Mouse (Mus musculus) midbrain, postnatal 0 days (tissue): ENCODE results near the gene Ankar. TPM values are rescaled to one million over a fixed set of nuclear protein-coding genes. Genes with fewer than 3 reads are reported as not detected.
A peak's percentile ranks its signal among the peaks of the same experiment; 100 is the strongest.

Experiments
- ATAC-seq: fragments of 200-750 bp; cut with Nextera tagmentation; 2 replicates; pipeline ENCODE4 v1.8.0; 2017; ENCODE audit warnings: moderate number of reproducible peaks, mild to moderate bottlenecking, moderate TSS enrichment, moderate library complexity; ENCODE audit not compliant: low FRiP score
- DNase-seq: peaks from one replicate; pipeline ENCODE4 v3.0.0-alpha.2; 2015; ENCODE audit warnings: low spot score
- H3K27ac ChIP-seq: fragments of 300-500 bp; sonication (generic); 2 replicates; pipeline ENCODE4 v1.5.1; 2014; ENCODE audit warnings: low read depth, mild to moderate bottlenecking, low read length, mixed read lengths
- H3K27me3 ChIP-seq: fragments of 300-500 bp; sonication (generic); 2 replicates; pipeline ENCODE4 v1.6.1; 2014; ENCODE audit warnings: low read length, control low read depth, mixed read lengths; ENCODE audit not compliant: insufficient read depth
- H3K36me3 ChIP-seq: fragments of 300-500 bp; sonication (generic); 2 replicates; pipeline ENCODE4 v1.6.1; 2014; ENCODE audit warnings: low read length, control low read depth, mixed read lengths; ENCODE audit not compliant: insufficient read depth
- H3K4me1 ChIP-seq: fragments of 300-500 bp; sonication (generic); 2 replicates; pipeline ENCODE4 v1.6.1; 2014; ENCODE audit warnings: mild to moderate bottlenecking, control low read depth, antibody characterized with exemption, low read length, mixed read lengths; ENCODE audit not compliant: insufficient read depth
- H3K4me2 ChIP-seq: fragments of 300-500 bp; sonication (generic); 2 replicates; pipeline ENCODE4 v1.6.1; 2014; ENCODE audit warnings: low read depth, mild to moderate bottlenecking, low read length, mixed read lengths; ENCODE audit not compliant: poor library complexity, severe bottlenecking
- H3K4me3 ChIP-seq: fragments of 300-500 bp; sonication (generic); 2 replicates; pipeline ENCODE4 v1.5.1; 2014; ENCODE audit warnings: low read depth, mild to moderate bottlenecking, low read length, moderate library complexity
- H3K9ac ChIP-seq: fragments of 300-500 bp; sonication (generic); replicated peaks from 2 replicates; pipeline ENCODE4 v1.6.1; 2014; ENCODE audit warnings: mild to moderate bottlenecking, low read length, moderate library complexity, mixed read lengths; ENCODE audit not compliant: poor library complexity, severe bottlenecking
- H3K9me3 ChIP-seq: fragments of 300-500 bp; sonication (generic); 2 replicates; pipeline ENCODE4 v1.6.1; 2016; ENCODE audit warnings: low read length, control low read depth
- CTCF ChIP-seq: IDR thresholded peaks from 2 replicates; pipeline ENCODE4 v1.5.1; 2016; ENCODE audit warnings: antibody characterized with exemption, mild to moderate bottlenecking
- WGBS: fragments of 180-500 bp; shearing (Covaris S2); extraction: QIAGEN DNeasy Blood & Tissue Kit; methylation state at CpG from one replicate; pipeline ENCODE4 v1.1.7; 2014; 5-methylcytosine and 5-hydroxymethylcytosine counted together
- polyA plus RNA-seq: library from polyadenylated mRNA; unstranded; fragments of >200 nt; fragmentation: Nextera tagmentation; extraction: Ambion mirVana; gene quantifications from 2 replicates; pipeline ENCODE4 v1.2.1, GENCODE M21; 2015
- total RNA-seq: library from RNA; depleted of rRNA; stranded (reverse); fragments of >200 nt; gene quantifications from 2 replicates; pipeline ENCODE4 v1.2.3, GENCODE M21; 2014

Gene Ankar
- total and polyA plus RNA-seq, 2 experiments from 2014 or later, result not detected

- 33% methylated on average over 8 of the region's 8 CpGs for WGBS
- ATAC-seq (no peak), DNase-seq (no peak)
- no peak for TF ChIP-seq CTCF
- Histone ChIP-seq H3K4me3 (no peak overlapping the region), H3K27ac (no peak overlapping the region), H3K9me3 (no peaks in the 10 kb centered on the region), H3K36me3 (0 out of 2 replicates have a peak, but pooled peaks cover under 1% of the 10 kb centered on the region), H3K9ac (no peak overlapping the region), H3K4me1 (no peaks in the 10 kb centered on the region), H3K4me2 (no peak overlapping the region), H3K27me3 (no peaks in the 10 kb centered on the region)
Observed at GRCm38 (mm10) chr1:72722646-72723045, 22.3 kb upstream of the Ankar start.

GRCm38 (mm10) chr1:72720115-72720725 lies 19.8 kb upstream of the Ankar start:
- DNase-seq (peak; percentile 75), ATAC-seq (0 out of 2 replicates have a peak, but pooled peaks have one; percentile 42)
- Histone ChIP-seq H3K4me2 (no peak overlapping the region), H3K27ac (no peak overlapping the region), H3K4me1 (no peaks in the 10 kb centered on the region), H3K4me3 (no peak overlapping the region), H3K9me3 (no peaks in the 10 kb centered on the region), H3K9ac (no peak overlapping the region), H3K27me3 (no peaks in the 10 kb centered on the region), H3K36me3 (peaks cover 8% of the 10 kb centered on the region; the same call in 1 of the 2 replicates)
- no peak for TF ChIP-seq CTCF
- 36% methylated on average over 6 of the region's 6 CpGs for WGBS

- 27% methylated on average over 5 of the region's 5 CpGs for WGBS
- Histone ChIP-seq H3K4me2 (no peak overlapping the region), H3K27me3 (no peaks in the 10 kb centered on the region), H3K9ac (no peak overlapping the region), H3K9me3 (no peaks in the 10 kb centered on the region), H3K27ac (no peak overlapping the region), H3K36me3 (peaks cover 16% of the 10 kb centered on the region), H3K4me1 (no peaks in the 10 kb centered on the region), H3K4me3 (no peak overlapping the region)
- ATAC-seq, result no peak
- TF ChIP-seq CTCF, result peak; percentile 69
- DNase-seq, result peak; percentile 56
Observed at GRCm38 (mm10) chr1:72718846-72719245, 18.5 kb upstream of the Ankar start.

- no peak for TF ChIP-seq CTCF
- 93% methylated on average over 7 of the region's 7 CpGs for WGBS
- no peaks in the 10 kb centered on the region for H3K27me3 ChIP-seq
- no peak overlapping the region for H3K4me2 ChIP-seq
- H3K9me3 ChIP-seq, result no peaks in the 10 kb centered on the region
- no peak for DNase-seq
- H3K36me3 ChIP-seq, result peaks cover 20% of the 10 kb centered on the region
- no peak overlapping the region for H3K4me3 ChIP-seq
- ATAC-seq, result no peak
- H3K4me1 ChIP-seq, result no peaks in the 10 kb centered on the region
- H3K27ac ChIP-seq, result no peak overlapping the region
- no peak overlapping the region for H3K9ac ChIP-seq
Observed at GRCm38 (mm10) chr1:72717540-72717939, 17.2 kb upstream of the Ankar start.

- TF ChIP-seq CTCF, result peak; percentile 98
- DNase-seq (peak; percentile 78), ATAC-seq (no peak)
- Histone ChIP-seq H3K4me1 (no peaks in the 10 kb centered on the region), H3K4me2 (no peak overlapping the region), H3K9ac (no peak overlapping the region), H3K27me3 (no peaks in the 10 kb centered on the region), H3K4me3 (no peak overlapping the region), H3K36me3 (peaks cover 20% of the 10 kb centered on the region), H3K9me3 (no peaks in the 10 kb centered on the region), H3K27ac (no peak overlapping the region)
- 8% methylated on average over 5 of the region's 5 CpGs for WGBS
Observed at GRCm38 (mm10) chr1:72716926-72717325, 16.5 kb upstream of the Ankar start.

GRCm38 (mm10) chr1:72716421-72716820 lies 16.0 kb upstream of the Ankar start:
- Histone ChIP-seq H3K27me3 (no peaks in the 10 kb centered on the region), H3K4me3 (no peak overlapping the region), H3K27ac (no peak overlapping the region), H3K9me3 (no peaks in the 10 kb centered on the region), H3K4me1 (no peaks in the 10 kb centered on the region), H3K4me2 (no peak overlapping the region), H3K36me3 (peaks cover 20% of the 10 kb centered on the region), H3K9ac (no peak overlapping the region)
- ATAC-seq (no peak), DNase-seq (no peak)
- TF ChIP-seq CTCF, result no peak
- 52% methylated on average over 2 of the region's 2 CpGs for WGBS
